Mouse (Mus musculus) ES-E14 (cell line): ENCODE measurements around the gene Rbl2.

Experiments
- CHD2 ChIP-seq: IDR thresholded peaks from 2 replicates; pipeline ENCODE4 v1.6.1; 2014; ENCODE audit warnings: mild to moderate bottlenecking, low read depth, low read length, inconsistent platforms
- MAFK ChIP-seq: IDR thresholded peaks from 2 replicates; pipeline ENCODE4 v1.6.1; 2014; ENCODE audit warnings: mild to moderate bottlenecking, low read depth, low read length, inconsistent platforms; ENCODE audit not compliant: insufficient read depth
- ZC3H11A ChIP-seq: IDR thresholded peaks from 2 replicates; pipeline ENCODE4 v1.6.1; 2012; ENCODE audit warnings: low read depth, mild to moderate bottlenecking, inconsistent platforms, low read length, borderline replicate concordance
- ZNF384 ChIP-seq: IDR thresholded peaks from 2 replicates; pipeline ENCODE4 v1.6.1; 2012; ENCODE audit warnings: low read depth, low read length, inconsistent platforms

- TF ChIP-seq MAFK: no peak
- TF ChIP-seq ZC3H11A: no peak
- no peak for TF ChIP-seq ZNF384
- no peak for TF ChIP-seq CHD2
These were observed 33.0 kb upstream of the Rbl2 start for GRCm38 (mm10) chr8:91036905-91037304.
